Mouse (Mus musculus) liver, adult 2 months (tissue): Measurements from ENCODE around the gene Cdk6. TPM values are rescaled to one million over a fixed set of nuclear protein-coding genes. Genes with fewer than 3 reads are reported as not detected.
A peak's percentile ranks its signal among the peaks of the same experiment; 100 is the strongest.
"Not testable (repeated sequence)": the region's sequence is repeated elsewhere in the genome, so short reads cannot be mapped to it uniquely, and the experiment has no call there.

Experiments used
- DNase-seq: peaks from one replicate; pipeline ENCODE4 v3.0.0-alpha.2; 2011; ENCODE audit warnings: low read depth, low spot score; ENCODE audit errors: extremely low read depth
- H3K27ac ChIP-seq: fragments of 200-500 bp; replicated peaks from 2 replicates; pipeline ENCODE4 v1.5.1; 2012; ENCODE audit warnings: low read depth, mild to moderate bottlenecking, control low read depth, inconsistent platforms, low read length; ENCODE audit not compliant: insufficient read depth
- H3K27me3 ChIP-seq: fragments of 200-500 bp; 2 replicates; pipeline ENCODE4 v1.6.1; 2012; ENCODE audit warnings: mild to moderate bottlenecking, moderate library complexity, low read length, inconsistent platforms; ENCODE audit not compliant: control insufficient read depth, insufficient read depth
- H3K36me3 ChIP-seq: fragments of 200-500 bp; 2 replicates; pipeline ENCODE4 v1.6.1; 2012; ENCODE audit warnings: low read length, inconsistent platforms; ENCODE audit not compliant: control insufficient read depth, insufficient read depth
- H3K4me1 ChIP-seq: fragments of 200-500 bp; 2 replicates; pipeline ENCODE4 v1.6.1; 2011; ENCODE audit warnings: low read length; ENCODE audit not compliant: control insufficient read depth, insufficient read depth
- H3K4me3 ChIP-seq: fragments of 200-500 bp; 2 replicates; pipeline ENCODE4 v1.5.1; 2011; ENCODE audit warnings: low read depth, mild to moderate bottlenecking, control low read depth, low read length, moderate library complexity; ENCODE audit not compliant: insufficient read depth
- H3K79me2 ChIP-seq: fragments of 200-500 bp; 2 replicates; pipeline ENCODE4 v1.6.1; 2012; ENCODE audit warnings: inconsistent platforms, mild to moderate bottlenecking, low read length, moderate library complexity; ENCODE audit not compliant: control insufficient read depth, insufficient read depth
- H3K9ac ChIP-seq: fragments of 200-500 bp; 2 replicates; pipeline ENCODE4 v1.6.1; 2012; ENCODE audit warnings: low read depth, mild to moderate bottlenecking, control low read depth, inconsistent platforms, low read length
- CTCF ChIP-seq: fragments of 200-500 bp; IDR thresholded peaks from 2 replicates; pipeline ENCODE4 v1.5.1; 2011; ENCODE audit warnings: low read depth, low read length, control low read depth
- POLR2A ChIP-seq: fragments of 200-500 bp; IDR thresholded peaks from 2 replicates; pipeline ENCODE4 v1.6.1; 2011; ENCODE audit warnings: low read length, control low read depth; ENCODE audit not compliant: insufficient read depth; ENCODE audit errors: extremely low read depth
- WGBS: fragments of 180-500 bp; shearing (Covaris S2); methylation state at CpG from one replicate; pipeline ENCODE4 v1.1.7; 2018; 5-methylcytosine and 5-hydroxymethylcytosine counted together
- polyA plus RNA-seq: library from polyadenylated mRNA; depleted of rRNA; stranded (reverse); fragments of >200 nt; gene quantifications from 2 replicates; pipeline ENCODE4 v1.2.3, GENCODE M21; 2012
- total RNA-seq: library from RNA; depleted of rRNA; stranded (reverse); fragments of >200 nt; gene quantifications from 2 replicates; pipeline ENCODE4 v1.2.3, GENCODE M21; 2014

The Cdk6 gene
- total and polyA plus RNA-seq, 2 experiments = 6.1 to 9.9 TPM

GRCm38 (mm10) chr5:3309122-3309521, 32.2 kb upstream of the Cdk6 start:
- Histone ChIP-seq H3K27me3 (no peaks in the 10 kb centered on the region), H3K79me2 (no peaks in the 10 kb centered on the region), H3K4me3 (no peak overlapping the region), H3K9ac (no peak overlapping the region), H3K4me1 (no peaks in the 10 kb centered on the region), H3K27ac (no peak overlapping the region), H3K36me3 (no peaks in the 10 kb centered on the region)
- TF ChIP-seq CTCF (no peak), POLR2A (no peak)
- no peak for DNase-seq

- DNase-seq = peak; percentile 29
- H3K27ac ChIP-seq = no peak overlapping the region
These were observed 31.7 kb upstream of the Cdk6 start for GRCm38 (mm10) chr5:3309587-3309986.

GRCm38 (mm10) chr5:3311156-3311555, 30.1 kb upstream of the Cdk6 start:
- 89% methylated on average over 7 of the region's 7 CpGs for WGBS
- H3K36me3 ChIP-seq, DNase-seq, H3K9ac ChIP-seq, H3K4me1 ChIP-seq, H3K27me3 ChIP-seq, H3K4me3 ChIP-seq, H3K27ac ChIP-seq, H3K79me2 ChIP-seq: not testable (repeated sequence)

More at GRCm38 (mm10) chr5:3309587-3309986, 31.7 kb upstream of the Cdk6 start:
- H3K9ac ChIP-seq = no peak overlapping the region
- no peak overlapping the region for H3K4me3 ChIP-seq
- H3K4me1 ChIP-seq = no peaks in the 10 kb centered on the region
- TF ChIP-seq CTCF (no peak), POLR2A (no peak)
- no peaks in the 10 kb centered on the region for H3K79me2 ChIP-seq
- WGBS = 23% methylated on average over 1 of the region's 1 CpGs
- no peaks in the 10 kb centered on the region for H3K27me3 ChIP-seq
- H3K36me3 ChIP-seq = no peaks in the 10 kb centered on the region

- not testable (repeated sequence) for H3K9ac ChIP-seq, H3K27me3 ChIP-seq, H3K79me2 ChIP-seq, DNase-seq, H3K27ac ChIP-seq, H3K4me1 ChIP-seq, H3K4me3 ChIP-seq, H3K36me3 ChIP-seq
- 84% methylated on average over 5 of the region's 5 CpGs for WGBS
These were observed 23.6 kb upstream of the Cdk6 start for GRCm38 (mm10) chr5:3317724-3318123.

- H3K79me2 ChIP-seq = no peaks in the 10 kb centered on the region
- no peaks in the 10 kb centered on the region for H3K27me3 ChIP-seq
- H3K27ac ChIP-seq = no peak overlapping the region
- TF ChIP-seq CTCF (no peak), POLR2A (no peak)
- H3K9ac ChIP-seq = no peak overlapping the region
- WGBS = 58% methylated on average over 1 of the region's 1 CpGs
- H3K4me3 ChIP-seq = no peak overlapping the region
- no peak for DNase-seq
- H3K36me3 ChIP-seq = no peaks in the 10 kb centered on the region
- H3K4me1 ChIP-seq = no peaks in the 10 kb centered on the region
These were observed 21.1 kb upstream of the Cdk6 start for GRCm38 (mm10) chr5:3320225-3320624.

- DNase-seq = no peak
- Histone ChIP-seq H3K4me1 (no peaks in the 10 kb centered on the region), H3K4me3 (no peak overlapping the region), H3K27ac (no peak overlapping the region), H3K36me3 (no peaks in the 10 kb centered on the region), H3K9ac (no peak overlapping the region), H3K79me2 (no peaks in the 10 kb centered on the region), H3K27me3 (no peaks in the 10 kb centered on the region)
- TF ChIP-seq POLR2A (no peak), CTCF (no peak)
- WGBS = 86% methylated on average over 6 of the region's 6 CpGs
These were observed 19.2 kb upstream of the Cdk6 start for GRCm38 (mm10) chr5:3322052-3322451.
